Mouse (Mus musculus) splenic B cell, adult 2 months (primary cell): Measurements from ENCODE around the gene Dus4l.

Experiments used
- DNase-seq: peaks from one replicate; pipeline ENCODE4 v3.0.0-alpha.2; 2011; ENCODE audit warnings: low read depth, low spot score
- H3K27me3 ChIP-seq: 2 replicates; pipeline ENCODE4 v1.6.1; 2012; ENCODE audit warnings: mild to moderate bottlenecking, low read length, moderate library complexity, mixed read lengths; ENCODE audit not compliant: control insufficient read depth, poor library complexity, insufficient read depth, severe bottlenecking
- H3K36me3 ChIP-seq: 2 replicates; pipeline ENCODE4 v1.6.1; 2012; ENCODE audit warnings: mild to moderate bottlenecking, low read length, moderate library complexity, mixed read lengths; ENCODE audit not compliant: control insufficient read depth, poor library complexity, insufficient read depth, severe bottlenecking

Dus4l gene

DNA sequence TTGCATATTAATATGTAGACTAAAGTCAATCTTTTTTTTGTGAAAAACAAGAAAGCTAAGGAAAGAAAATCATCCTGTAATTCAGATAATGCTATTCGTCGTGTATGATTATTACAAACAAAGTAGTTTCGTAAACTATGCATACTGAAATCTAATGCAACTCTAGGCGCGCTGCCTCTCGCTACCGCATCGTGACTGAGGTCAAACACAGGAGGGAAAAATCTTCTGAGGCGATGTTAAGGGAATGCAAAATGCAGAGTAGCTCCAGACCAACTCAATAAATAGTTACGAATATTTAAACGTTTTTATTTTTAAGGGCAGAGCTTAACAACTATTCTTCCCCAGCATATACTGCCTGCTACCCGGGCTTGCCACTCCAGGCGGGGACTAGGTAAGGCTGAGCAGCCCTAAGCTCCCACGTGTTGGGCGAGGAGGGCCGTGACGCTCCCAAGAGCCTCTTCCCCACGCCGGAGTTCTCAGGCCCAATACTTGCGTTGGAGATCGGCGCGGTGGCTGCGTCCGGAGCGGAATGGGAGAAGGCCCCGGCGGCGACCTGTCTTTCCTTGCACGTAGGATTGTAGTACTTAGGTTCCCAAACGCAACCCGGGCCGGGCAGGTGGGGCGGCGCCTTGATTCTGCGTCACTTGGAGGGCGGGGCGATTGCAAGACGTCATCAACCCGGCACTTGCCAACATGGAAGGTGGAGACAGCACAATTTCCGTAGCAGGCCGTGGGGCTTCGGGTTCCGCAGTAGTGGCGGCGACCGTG, at the start of gene Dus4l, which contains the start of gene Cog5:
Gene Dus4l (minus strand): TSS at position 630 of the 768 bp plus-strand sequence.
Gene Cog5 (plus strand): TSS at position 673 of the 768 bp plus-strand sequence.
- peak; percentile 93 for DNase-seq
- no peaks in the 10 kb centered on the region for H3K27me3 ChIP-seq
- H3K36me3 ChIP-seq = no peaks in the 10 kb centered on the region

DNA sequence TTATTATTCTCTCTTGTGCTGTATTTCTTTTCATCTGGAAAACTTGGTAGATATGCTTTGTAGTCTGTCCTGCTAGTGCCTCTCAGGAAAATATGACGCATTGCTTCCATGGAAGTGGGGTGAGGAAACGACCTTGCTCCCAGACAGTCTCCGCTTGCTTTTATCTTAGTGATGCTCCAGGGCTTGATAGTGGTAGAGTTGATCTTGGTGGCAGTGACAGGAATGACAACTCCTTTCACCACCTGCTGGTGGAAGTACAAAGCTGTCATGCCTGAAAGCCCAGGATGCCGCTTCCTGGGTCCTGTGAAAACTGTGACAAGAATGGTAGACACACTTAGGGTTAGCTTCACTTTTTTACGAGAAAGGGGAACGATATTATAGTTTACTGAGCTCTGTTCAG, 49.3 kb upstream of the Dus4l start:
- DNase-seq = peak; percentile 10
- H3K36me3 ChIP-seq = no peaks in the 10 kb centered on the region

DNA sequence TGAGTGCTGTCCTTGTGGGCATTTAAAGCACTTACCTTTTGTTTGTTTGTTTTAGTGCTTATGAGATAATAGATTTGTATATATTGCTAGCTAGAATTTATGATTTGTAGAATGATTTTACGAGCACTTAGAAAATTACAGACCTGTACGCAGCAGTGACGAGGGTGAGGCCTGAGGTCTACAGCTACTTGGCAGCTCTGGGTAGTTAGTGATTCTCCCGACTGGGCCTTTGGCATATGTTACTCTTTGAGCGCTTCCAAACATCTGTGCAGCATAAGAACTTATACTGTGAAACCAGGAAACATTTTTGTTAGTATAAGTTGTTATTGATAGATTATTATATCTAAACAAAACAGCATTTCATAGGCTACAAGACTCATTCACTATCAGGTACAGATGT, 46.8 kb upstream of the Dus4l start:
- no peaks in the 10 kb centered on the region for H3K36me3 ChIP-seq
- H3K27me3 ChIP-seq = no peaks in the 10 kb centered on the region
- DNase-seq = no peak

More for the DNA sequence above, 49.3 kb upstream of the Dus4l start:
- no peaks in the 10 kb centered on the region for H3K27me3 ChIP-seq

DNA sequence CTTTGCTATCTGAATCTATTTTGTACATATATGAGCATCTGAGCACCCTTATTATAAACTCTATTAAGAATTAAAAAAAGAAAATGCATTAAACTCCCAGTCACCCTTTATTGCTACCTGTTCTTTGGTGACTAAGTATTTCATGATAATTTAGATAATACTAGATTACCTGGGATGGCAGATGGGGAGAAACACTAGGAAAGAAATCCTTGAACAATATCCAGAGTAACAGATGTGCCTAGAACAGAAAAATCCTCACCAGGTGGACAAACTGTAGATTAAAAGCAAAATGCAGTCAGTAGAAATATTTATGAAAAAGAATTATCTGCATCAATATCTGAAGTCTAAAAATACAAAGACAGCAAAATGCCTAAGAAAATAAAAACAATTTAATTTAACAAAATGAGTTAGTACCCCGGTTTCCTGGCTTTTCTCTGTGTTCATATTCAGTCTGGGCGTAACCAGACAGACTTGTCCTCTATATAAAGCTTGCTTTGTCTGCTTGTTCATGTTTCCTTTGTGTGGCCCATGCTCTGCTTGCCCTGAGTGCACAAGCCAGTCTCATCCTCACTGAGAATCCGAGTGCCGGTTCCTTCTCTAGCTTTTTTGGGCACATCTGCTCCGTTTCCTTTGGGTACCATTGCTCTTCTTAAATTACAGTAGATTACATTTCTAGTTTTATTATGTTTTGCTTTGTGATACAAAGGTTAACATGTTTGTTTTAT, 46.2 kb upstream of the Dus4l start:
- no peaks in the 10 kb centered on the region for H3K27me3 ChIP-seq

DNA sequence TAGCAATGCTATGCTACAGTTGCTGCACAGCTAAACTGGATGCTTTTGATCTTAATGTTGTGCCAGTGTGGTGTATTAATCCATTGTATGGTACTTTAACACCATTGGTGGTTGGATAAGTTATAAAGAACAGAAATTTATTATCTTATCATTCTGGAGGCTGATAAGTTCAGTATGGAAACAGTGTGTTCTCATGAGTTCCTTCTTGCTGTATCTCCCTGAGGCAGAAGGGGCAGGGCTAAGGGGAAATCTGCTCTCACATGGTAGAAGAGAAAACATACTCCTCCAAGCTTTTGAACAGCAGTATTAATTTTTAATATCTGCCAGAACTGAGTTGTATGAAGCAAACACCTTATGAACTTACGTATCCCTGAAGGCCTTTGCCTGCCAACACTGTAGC, 38.7 kb upstream of the Dus4l start:
- H3K36me3 ChIP-seq = no peaks in the 10 kb centered on the region
- DNase-seq = no peak
- H3K27me3 ChIP-seq = no peaks in the 10 kb centered on the region

More for the DNA sequence above, 46.2 kb upstream of the Dus4l start:
- no peaks in the 10 kb centered on the region for H3K36me3 ChIP-seq
- no peak for DNase-seq

DNA sequence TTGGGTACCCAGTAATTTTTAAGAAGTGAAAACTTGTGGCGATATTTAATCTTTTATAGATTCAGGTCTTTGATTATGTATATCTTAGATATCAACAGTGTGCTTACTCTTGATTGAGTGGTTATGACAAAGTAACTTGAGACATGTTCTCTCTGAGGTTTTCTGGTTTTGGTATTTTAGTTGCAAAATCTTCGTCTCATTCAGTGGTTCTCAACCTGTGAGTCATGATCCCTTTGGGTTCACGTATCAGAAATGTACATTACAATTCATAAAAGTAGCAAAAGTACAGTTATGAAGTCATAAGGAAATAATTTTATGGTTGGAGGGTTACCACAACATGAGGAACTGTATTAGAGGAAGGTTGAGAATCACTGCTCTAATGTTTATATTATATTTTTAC, 32.1 kb upstream of the Dus4l start:
- Histone ChIP-seq H3K36me3 (0 out of 2 replicates have a peak, but pooled peaks cover 3% of the 10 kb centered on the region), H3K27me3 (no peaks in the 10 kb centered on the region)
- DNase-seq = no peak

DNA sequence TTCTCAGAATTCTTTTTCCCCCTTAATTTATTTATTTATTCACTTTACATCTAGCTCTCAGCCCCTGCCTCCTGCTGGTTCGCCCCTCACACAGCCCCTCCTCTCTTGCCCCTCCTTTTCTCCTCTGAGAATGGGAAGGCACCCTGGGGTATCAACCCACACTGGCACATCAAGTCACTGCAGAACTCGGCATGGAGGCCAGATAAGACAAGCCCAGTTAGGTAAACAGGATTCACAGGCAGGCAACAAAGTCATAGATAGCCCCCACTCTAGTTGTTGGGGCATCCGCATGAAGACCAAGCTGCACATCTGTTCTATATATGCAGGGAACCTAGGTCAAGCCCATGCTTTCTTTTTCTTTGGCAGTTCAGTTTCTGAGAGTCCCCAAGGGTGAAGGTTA, 12.6 kb upstream of the Dus4l start:
- H3K36me3 ChIP-seq = peaks cover 6% of the 10 kb centered on the region; the same call in 1 of the 2 replicates
- no peaks in the 10 kb centered on the region for H3K27me3 ChIP-seq
- no peak for DNase-seq

DNA sequence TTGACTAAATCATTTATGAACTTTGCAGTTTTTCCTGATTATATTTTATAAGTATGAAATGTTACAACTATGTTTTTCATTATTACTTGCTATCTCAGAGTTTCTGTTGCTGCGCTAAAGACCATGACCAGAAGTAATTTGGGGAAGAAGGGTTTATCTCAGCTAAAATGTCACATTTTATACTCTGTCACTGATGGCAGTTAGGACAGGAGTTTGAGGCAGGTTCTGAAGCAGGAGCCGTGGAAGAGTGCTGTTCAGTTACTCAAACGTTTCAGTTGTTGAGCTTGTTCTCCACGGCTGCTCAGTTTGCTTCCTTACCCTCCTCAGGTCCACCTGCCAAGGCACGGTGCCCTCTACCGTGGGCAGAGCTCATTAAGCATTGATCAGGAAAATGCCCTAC, 11.4 kb upstream of the Dus4l start:
- no peak for DNase-seq
- H3K36me3 ChIP-seq = peaks cover 6% of the 10 kb centered on the region; the same call in 1 of the 2 replicates
- no peaks in the 10 kb centered on the region for H3K27me3 ChIP-seq

DNA sequence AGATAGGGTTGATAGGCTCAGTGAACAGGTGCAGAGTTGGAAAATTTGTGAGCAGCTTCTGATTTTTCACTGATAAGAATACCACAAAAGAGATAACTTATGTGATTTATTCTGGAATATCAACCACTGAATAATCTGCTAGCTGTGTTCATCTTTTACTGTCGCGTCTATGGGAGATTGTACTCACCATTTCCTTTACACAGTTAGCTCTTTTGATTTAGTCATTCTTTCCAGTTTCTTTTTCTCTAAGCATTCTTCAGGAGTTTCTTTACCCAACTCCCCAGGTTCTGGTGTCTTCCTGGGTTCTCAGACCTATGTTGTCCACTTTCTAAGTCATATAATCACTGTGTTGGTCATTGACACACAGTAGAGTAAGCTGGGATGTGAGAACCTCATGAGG, 2.2 kb upstream of the Dus4l start:
- H3K27me3 ChIP-seq = no peaks in the 10 kb centered on the region
- DNase-seq = no peak
- no peaks in the 10 kb centered on the region for H3K36me3 ChIP-seq

DNA sequence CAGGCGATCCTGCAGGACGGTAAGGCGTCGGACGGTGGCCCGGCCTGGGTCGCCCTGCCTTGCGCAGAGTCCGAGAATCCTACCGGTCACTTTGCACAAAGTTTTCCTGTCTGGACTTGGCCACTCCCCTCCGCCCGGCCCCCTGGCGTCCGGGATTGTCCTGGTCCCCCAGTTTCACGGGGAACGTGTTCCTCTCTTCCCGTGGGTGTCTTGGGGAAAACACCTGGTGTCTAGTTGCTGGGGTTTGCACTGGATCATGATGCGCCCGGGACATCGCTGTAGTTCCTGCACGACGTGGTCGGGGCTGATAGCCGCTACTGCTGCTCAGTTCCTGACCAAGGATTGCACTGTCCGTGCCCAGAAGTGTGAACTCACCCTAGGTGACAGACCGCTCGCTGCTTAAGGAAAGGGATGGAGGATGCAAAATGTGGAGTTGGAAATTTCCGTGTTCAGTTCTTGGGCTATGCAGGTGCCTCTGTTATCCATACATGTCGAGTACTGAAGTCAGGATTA, 395 bp upstream of the Dus4l start:
- Histone ChIP-seq H3K27me3 (no peaks in the 10 kb centered on the region), H3K36me3 (no peaks in the 10 kb centered on the region)
- no peak for DNase-seq

DNA sequence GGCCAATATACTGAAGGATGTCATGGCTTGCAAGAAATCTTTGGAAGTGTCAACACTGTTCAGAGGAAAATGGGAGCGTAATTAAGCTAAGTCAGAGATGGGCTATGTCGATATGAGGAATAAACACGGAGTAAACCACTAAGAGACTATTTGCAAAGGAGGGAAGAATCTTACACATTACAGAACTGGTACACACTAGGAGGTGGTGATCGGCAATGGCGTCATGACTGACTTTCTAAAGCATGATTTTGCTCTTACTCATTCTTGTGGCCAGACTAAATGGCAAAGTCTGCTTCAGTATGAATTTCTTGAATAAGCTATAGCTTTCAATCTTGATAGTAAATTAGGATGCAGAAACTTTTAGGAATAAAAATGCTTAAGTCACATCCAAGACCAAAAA, 1.0 kb downstream of the Dus4l start:
- DNase-seq = no peak
- no peaks in the 10 kb centered on the region for H3K27me3 ChIP-seq
- no peaks in the 10 kb centered on the region for H3K36me3 ChIP-seq

DNA sequence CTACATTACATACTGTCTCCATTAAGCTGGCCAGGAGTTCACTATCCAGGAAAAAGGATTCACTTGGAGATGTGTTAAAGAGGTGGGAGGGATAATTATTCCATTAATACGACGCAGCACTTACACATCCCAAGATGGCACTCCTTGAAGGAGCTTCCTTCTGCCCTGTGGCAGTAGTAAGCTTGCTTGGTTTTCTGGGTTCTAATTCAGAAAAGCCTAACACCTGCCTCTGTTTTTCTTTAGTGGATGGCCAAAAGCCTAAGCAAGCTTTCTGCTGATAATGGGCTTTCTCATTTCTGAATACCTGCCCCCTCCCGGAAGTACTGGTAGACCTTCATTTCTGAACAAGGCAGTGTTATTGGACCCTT, 19.4 kb downstream of the Dus4l start:
- Histone ChIP-seq H3K27me3 (no peaks in the 10 kb centered on the region), H3K36me3 (no peaks in the 10 kb centered on the region)
- DNase-seq = no peak

DNA sequence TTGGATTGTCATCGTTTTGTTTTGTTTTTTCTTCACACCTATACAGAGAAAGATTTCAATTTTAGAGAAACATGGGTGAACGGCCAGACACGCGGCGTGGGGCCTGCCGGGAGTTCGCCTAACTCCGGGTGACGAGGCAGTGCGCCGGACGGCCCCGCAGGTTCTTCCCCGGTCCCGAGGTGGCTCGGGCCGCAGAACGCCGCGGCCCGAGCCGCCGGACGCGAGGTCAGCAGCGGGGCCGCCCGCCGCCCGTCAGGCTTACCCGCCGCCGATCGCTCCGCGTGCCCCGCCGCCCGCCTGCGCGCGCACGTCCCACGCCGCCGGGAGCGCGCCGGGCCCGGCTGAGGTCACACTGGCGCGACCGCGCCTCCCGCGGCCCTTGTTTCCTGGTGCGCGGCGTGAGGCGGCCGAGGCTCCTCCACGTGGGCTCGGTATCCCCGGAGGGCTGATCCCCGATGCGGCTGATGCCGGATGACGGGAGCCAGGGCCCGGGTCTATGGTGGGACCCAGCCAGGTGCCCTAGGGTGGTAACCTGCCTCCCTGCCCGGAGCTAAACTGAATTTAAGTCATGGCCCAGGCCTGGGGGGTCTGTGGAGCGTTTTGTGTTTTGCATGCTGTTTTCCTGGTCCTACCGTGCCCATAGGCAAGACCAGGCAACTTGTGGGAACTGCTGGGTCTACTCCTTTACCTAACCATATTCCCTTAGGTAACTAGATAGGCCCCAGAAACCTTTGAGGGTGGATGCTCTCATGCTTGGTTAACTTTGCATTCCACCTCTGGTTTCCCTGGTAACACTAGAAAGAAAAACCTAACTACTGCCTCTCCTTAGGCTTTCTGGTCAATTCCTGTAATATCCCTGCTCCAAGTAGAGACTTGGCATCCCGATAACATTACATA, 20.0 kb downstream of the Dus4l start, which contains the start of gene Bcap29:
Gene Bcap29 (minus strand): TSS at position 316 of the 897 bp plus-strand sequence.
- H3K27me3 ChIP-seq = no peaks in the 10 kb centered on the region
- H3K36me3 ChIP-seq = no peaks in the 10 kb centered on the region
- DNase-seq = peak; percentile 81

DNA sequence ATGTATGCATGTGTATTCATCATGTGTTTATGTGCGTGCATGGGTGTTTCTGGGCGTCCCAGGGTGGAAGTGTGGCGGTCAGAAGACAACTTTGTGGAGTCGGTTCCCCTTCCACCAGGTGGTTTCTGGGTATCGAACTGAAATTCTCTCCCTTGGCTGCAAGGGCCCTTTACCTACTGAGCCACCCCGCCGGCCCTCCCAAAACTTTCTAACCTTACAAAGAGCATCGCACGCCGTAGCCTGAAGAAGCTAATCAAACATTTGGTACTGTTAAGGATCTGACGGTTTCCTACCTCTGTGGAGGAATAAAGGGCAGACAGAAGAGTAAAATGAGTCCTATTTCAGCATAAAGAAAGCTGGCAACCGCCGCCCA, 20.7 kb downstream of the Dus4l start:
- Histone ChIP-seq H3K27me3 (no peaks in the 10 kb centered on the region), H3K36me3 (no peaks in the 10 kb centered on the region)
- DNase-seq = peak; percentile 69
